Mouse (Mus musculus) yolk sac, embryonic 10.5 days (tissue): ENCODE results near the gene Carnmt1.
A peak's percentile ranks its signal among the peaks of the same experiment; 100 is the strongest.

Experiments used
- DNase-seq: peaks from one replicate; pipeline ENCODE4 v3.0.0-alpha.2; 2017; ENCODE audit warnings: low spot score

Carnmt1 gene

GRCm38 (mm10) chr19:18654330-18654729, 16.2 kb upstream of the Carnmt1 start:
- DNase-seq = no peak

- DNase-seq = no peak
Measured at GRCm38 (mm10) chr19:18654984-18655383, 15.6 kb upstream of the Carnmt1 start.

DNA sequence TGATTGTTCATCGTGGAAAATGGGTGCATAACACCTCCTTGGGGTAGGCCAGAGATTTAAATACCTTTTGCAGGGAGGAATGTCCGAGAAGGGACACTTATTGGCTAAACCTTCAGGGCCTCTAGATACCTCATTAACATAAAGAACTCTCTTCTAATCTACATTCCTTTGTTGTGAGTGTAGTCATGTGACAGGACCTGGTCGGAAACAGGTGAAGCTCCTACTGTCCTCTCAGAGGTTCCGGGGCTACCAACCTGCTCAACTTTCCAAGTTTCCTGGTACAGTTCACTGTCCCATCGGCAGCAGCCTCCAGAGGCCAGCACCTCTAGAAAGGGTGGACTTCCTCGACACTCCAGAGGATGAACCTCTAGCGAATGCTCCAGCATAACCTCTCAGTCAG, 14.6 kb upstream of the Carnmt1 start:
- no peak for DNase-seq

DNA sequence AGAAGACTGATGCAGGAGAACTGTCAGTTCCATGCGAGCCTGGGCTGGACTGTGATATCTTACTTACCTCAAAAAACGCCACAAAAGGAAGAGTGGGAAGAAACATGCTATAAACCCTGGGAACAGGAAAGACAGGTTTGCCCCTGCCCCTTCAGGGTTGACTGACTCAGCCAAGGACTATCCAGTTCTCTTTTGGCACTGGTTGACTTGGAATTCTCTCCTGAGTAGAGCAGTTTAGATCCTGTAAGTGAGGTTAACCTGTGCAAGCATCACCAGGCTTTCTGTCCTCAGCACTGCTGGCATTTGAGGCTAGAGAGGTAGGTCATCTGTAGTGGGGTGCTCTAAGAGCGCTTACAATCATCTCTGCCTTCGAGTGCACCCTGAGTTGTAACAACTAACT, 12.1 kb upstream of the Carnmt1 start:
- no peak for DNase-seq

- no peak for DNase-seq
Measured at GRCm38 (mm10) chr19:18659349-18659748, 11.2 kb upstream of the Carnmt1 start.

DNA sequence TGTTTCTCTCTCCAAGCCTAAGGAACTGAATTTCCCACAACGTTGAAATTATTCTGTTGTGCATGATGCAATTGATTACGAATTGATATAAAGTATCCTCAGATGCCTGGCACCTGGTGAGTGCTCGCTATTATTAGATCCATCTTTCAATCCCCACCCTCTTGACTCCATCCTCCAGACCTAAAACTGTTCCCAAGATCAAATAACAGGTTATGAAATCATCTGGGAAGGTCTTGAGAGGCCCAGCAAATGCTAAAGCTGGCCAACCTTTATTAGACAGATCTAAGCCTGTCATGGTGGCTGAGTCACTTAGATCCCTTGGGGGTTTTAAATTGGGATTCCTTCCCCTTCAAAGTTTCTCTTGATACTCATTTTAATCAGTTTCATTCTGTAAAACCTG, 10.1 kb upstream of the Carnmt1 start:
- no peak for DNase-seq

- no peak for DNase-seq
Measured at GRCm38 (mm10) chr19:18661683-18662082, 8.9 kb upstream of the Carnmt1 start.

DNA sequence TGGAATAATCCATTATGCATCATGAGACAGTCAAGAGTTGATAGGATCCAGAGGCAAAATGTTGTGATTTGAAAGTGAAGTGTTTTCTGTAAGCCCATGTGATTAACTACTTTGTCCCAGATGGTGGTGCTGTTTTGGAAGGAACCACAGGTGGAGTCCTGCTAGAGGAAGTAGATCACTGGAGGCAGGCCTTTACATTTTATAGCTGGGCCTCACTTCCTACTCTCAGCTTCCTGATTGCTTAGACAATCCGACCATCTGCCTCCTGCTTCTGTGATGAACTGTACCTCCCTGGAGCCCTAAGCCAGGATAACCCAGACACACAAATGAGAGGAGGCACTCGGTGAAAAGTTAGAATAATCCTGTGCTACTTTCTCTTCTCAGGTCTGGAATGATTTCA, 6.7 kb upstream of the Carnmt1 start:
- DNase-seq = no peak

- DNase-seq = no peak
Measured at GRCm38 (mm10) chr19:18666966-18667365, 3.6 kb upstream of the Carnmt1 start.

- no peak for DNase-seq
Measured at GRCm38 (mm10) chr19:18669551-18669950, 1.0 kb upstream of the Carnmt1 start.

DNA sequence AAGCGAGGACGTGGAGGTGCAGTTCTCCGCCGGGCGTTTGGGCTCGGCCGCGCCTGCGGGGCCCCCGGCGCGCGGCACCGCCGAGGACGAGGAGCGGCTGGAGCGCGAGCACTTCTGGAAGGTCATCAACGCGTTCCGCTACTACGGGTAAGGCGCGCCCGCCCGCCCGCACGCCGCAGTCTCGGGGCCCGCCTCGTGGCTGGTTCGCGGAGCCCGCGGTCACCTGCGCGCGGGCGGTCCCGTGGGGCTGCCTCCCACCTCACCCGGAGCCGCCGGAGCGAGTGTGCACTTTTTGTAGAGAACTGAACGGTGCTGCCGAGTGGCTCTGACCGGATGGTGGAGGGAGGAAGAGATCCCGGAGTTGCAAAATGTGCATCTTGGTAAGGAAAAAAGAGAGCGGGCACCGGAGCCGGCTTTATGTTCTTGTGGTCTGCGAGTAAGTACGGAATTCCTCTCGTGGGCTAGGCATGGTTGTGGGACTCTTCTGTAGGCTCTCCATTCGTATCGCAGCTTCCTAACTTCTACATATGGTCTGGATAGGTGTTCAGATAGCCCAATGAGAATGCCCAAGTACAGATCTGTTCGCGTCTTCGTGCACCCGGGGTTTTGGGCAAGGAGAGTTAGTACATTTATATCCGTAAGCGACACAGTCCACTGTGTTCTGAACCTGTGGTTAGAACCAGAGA, 635 bp downstream of the Carnmt1 start:
- peak; percentile 60 for DNase-seq

DNA sequence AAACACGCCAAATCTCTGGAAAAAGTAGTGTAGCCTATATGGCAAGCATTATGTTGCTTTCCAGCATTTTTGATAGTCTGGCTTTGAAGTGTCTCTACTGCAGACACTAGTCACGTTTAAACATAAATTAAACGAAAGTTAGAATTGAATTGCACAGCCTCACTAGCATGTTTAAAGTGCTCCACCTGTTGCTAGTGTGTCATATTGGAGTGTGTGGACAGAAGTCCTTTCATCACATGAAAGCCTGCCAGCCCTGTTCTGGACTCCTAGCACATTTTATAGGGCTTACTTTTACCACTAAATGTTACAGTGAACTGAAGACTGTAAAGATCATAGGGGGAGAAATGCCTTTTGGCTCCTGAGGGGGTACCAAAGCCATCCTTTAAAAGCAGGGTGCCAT, 1.9 kb downstream of the Carnmt1 start:
- no peak for DNase-seq

GRCm38 (mm10) chr19:18673116-18673515, 2.6 kb downstream of the Carnmt1 start:
- DNase-seq = no peak

DNA sequence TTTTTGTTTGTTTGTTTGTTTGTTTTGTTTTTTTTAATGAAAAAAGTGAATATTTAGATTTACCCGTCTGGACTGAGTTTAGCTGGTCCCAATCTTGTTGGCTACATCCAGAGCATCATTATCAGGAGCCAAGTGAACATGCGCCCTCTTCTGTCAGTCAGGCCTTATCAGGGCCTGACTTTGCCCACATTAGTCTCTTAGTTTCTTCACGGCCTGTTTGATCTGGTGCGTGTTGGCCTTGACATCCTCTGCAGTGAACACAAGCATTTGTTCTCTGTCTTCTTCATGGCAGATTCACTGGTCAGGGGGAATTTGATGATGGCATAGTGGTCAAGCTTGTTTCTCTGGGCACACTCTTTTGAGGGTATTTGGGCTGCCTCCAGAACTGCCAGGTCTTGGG, 11.6 kb downstream of the Carnmt1 start:
- no peak for DNase-seq

DNA sequence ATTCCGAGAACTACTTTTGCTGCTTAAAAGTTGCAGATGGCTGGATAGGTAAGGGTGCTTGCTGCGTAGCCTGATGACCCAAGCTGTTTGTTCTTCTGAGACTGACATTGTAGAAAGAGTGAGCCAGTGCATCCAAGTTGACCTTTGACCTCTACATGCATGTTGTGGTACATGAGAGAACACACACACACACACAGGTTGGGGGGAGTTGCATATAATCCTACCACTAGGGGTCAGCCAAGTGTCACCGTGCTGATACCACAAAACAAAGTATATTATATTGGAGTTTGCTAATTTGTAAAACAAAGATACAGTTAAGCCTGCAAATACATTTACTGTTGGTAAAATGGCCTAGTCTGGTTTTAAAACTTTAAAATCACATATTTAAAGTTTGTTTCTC, 17.0 kb downstream of the Carnmt1 start:
- DNase-seq = no peak

DNA sequence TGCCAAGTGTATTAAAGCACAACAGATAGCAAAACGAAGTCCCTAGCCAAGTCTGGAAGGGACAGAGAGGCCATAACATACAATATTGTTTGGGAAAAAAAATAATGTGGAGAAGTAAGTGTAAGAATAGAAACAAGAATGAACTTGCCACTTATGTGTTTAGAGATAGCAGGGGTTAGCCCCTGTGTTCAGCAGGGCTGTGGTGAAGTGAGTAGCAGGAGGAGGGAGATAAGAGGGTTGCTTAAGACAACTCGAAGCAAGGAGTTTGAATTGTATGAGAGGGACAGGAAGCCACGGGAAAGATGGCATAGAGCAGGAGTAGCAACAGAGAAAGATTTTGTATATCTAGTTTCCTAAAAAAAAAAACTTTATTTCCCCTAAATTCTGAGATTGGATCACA, 21.6 kb downstream of the Carnmt1 start:
- no peak for DNase-seq

DNA sequence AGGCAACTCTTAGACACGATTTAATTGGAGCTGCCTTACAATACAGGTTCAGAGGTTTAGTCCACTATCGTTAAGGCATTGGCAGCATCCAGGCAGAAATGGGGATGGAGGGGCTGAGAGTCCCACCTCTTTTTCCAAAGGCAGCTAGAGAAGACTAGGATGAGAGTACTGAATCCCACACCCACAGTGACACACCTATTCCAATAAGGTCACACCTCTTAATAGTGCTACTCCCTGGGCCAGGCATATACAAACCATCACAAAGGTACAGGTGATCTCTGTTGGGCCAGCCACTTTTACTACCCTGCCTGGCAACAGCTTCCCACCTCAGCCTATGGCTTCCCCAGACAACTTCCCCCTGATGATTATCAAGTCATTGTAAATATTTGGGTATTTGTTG, 22.2 kb downstream of the Carnmt1 start:
- no peak for DNase-seq

DNA sequence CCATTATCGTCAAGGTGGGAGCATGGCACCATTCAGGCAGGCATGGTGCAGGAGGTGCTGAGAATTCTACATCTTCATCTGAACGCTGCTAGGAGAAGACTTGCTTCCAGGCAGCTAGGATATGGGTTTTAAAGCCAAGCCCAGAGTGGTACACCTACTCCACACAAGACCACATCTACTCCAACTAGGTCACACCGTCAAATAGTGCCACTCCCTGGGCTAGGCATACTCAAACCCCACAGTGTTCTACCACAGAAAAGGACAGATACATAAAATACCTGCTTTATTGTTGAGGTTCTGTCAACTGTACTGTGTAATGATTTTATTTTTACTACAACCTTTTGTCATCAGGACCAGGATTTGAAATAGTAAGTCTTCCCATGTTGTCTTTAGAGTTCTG, 24.6 kb downstream of the Carnmt1 start:
- DNase-seq = no peak

DNA sequence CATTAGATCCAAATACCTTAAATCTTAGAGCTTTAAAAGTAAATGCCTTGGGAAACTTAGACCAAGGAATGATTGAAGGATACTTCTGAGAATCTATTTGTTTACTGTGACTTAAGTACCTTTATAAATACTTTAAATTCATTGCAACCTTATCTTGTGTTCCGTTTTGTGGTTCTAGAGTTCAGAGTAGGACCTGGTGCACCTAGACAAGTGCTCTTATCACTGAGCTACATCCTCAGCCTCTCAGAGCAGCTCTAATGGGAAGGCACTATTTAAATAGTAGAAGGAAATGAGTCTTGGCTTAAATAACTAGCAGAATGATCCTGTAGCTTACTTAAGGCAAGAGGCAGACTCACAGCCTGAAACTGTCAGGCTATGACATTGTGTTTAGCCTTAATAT, 25.0 kb downstream of the Carnmt1 start:
- DNase-seq = no peak

DNA sequence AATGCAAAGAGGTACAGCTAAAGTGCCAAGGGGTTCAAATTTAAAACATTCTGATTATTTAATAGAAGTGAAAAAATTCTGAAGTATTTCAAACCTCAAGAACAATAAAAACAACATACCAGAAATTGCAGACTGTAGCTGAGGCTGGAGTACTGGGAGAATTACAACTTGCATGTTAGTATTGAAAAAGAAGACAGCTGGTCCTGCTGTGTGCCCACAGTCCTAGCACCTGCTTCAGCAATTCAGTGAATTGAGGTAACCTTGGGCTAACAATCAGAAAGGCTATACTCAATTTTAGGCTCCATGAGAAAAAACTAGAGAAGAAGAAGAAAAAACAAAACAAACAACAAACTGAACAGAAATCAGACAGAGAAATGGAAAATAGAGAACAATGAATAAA, 37.5 kb downstream of the Carnmt1 start:
- no peak for DNase-seq

GRCm38 (mm10) chr19:18710903-18711302, 40.3 kb downstream of the Carnmt1 start:
- DNase-seq = no peak

DNA sequence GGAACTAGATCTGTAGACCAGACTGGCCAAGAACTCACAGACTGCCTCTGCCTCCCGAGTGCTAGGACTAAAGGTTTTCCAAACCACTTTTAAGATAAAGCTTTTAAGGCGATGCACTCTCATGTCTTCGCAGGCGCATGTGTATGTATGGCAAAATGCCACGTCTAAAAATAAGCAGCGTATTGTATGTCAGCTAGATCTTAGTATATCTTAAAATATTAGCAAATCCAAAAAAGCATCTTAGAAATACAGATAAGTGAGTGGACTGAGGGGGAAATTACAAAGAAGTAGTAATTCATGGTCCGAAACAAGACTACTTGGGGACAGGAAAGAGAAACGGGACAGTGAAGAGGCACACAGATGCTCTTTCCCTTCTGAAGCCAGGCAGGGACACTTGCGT, 41.0 kb downstream of the Carnmt1 start:
- DNase-seq = no peak

DNA sequence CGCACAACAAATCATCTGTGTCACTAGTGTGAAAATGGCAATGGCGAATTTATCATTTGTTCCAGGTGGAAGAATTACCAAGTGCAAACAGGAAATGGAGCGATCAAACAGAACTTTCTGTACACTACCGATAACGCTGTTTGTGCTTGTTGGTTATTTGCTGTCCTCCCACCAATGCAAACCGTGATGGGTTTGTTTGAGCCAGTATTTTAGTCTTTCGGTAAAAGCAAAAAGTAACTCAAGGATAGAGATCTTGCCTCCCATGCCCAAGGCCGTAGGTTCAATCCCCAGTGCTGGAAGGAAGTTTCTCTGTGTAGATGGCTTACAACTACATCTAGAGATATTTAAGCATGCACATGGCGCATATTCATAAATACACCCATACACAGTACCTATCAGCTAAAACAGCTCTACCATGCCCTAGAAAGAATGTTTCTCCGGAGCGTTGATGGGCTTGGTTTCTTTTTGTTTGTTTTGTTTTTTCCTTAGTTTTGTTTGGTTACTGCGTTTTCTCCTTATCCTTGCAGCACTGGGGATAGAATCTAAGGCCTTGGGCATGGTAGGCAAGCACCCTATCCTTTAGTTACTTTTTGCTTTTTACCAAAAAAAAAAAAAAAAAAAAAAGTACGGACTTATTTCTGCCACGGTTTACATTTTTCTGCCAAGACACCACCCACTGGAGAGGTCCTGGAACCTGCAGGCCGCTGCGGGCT, 41.7 kb downstream of the Carnmt1 start:
- DNase-seq = no peak

- peak; percentile 97 for DNase-seq
Measured at GRCm38 (mm10) chr19:18712866-18713300, 42.3 kb downstream of the Carnmt1 start, which contains the start of gene D030056L22Rik. Gene D030056L22Rik (plus strand): TSS chr19:18713193.
